Mouse (Mus musculus): Measurements from ENCODE around the gene Ift122. TPM values are rescaled to one million over a fixed set of nuclear protein-coding genes. Genes with fewer than 3 reads are reported as not detected.

The Ift122 gene
- 13.5 and 19.1 TPM in 2 replicates for polyA plus RNA-seq (2011; ENCODE audit: insufficient read length, low read depth, missing spikeins)

DNA sequence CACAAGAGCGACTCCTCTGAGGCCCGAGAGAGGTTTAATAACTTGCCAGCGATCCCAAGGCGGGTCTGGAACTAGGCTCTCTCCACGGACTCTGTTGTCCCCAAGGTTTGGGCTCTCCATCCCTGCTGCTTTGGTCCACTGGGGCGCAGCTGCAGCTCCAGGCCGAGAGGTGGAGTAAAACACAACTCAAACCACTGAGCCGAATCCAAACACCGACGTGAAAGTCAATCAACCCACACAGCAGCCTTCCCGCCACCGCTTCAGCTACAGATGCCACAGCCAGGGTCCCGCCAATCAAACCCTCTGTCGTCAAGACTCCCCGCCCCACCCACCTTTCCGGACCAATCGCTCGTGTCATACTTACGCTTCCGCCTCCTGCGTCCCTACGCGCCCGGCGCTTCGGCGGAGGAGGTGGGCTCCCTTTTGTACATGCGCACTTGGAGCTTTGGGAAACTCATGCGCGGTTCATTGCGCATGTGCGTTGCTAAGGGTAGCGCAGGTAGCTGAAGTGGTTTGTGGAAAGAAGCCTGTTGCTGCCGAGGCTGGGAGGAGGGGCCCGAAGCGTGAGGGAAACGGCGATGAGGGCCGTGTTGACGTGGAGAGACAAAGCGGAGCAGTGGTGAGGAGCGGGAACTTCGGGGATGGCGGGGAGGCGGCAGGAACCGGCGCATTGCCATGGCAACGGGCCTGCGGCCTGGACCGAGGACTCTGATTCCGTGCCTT, at the start of gene Ift122, which contains the start of gene Mbd4:
TSS of gene Ift122 (plus strand) at position 380 of the 723 bp plus-strand sequence.
TSS of gene Mbd4 (minus strand) at position 281 of the 723 bp plus-strand sequence.
- Histone ChIP-seq H3K4me1 (ENCODE audit: control insufficient read depth, insufficient read depth, low read length) (no peaks in the 10 kb centered on the region), H3K27ac (ENCODE audit: insufficient read depth, low read length) (peak within 1 kb of the TSS; percentile 50), H3K4me3 (ENCODE audit: insufficient read depth, low read length) (peak within 1 kb of the TSS; percentile 69)
- 0 out of 2 replicates have a peak, but pooled peaks have one; percentile 28 for TF ChIP-seq CTCF (IDR thresholded peaks at IDR 0.05; ENCODE audit: borderline replicate concordance, insufficient read depth, low read length)
- TF ChIP-seq POLR2A (IDR thresholded peaks at IDR 0.05; ENCODE audit: low read depth, low read length) = peak; percentile 57

DNA sequence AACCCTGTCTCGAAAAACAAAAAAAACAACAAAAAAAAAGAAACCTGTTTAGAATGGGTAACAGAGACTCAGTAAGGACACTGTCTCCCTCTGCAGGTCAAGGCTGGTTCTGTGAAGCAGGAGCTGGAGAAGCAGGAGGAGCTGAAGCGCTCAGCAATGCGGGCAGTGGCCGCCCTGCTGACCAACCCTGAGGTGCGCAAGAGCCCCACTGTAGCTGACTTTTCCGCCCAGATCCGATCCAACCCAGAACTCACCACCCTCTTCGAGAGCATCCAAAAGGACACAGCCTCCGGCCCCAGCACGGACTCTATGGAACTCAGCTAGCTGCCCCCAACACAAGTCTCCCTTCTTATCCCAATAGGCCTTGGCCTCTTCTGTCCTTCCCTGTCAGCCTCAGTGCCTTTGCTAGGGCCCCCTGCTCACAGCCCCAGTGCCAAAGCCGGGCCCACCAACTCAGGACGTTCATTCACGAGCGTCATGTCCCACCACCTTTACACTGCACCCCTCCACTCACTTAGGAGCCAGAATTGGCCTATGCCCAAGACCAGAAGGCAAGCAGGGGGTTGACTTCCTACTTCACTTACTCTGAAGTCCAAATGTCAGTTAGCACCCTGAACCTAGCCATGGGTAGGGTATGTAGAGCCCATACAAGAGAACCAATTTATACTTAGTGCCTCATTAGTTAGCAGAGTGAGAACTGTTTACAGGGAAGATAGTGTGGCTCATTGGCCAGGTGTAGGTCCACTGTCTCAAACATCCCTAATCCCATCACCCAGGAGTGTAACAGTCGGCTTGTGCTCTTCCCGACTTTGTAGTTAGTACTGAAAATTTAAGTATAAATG, 49.5 kb upstream of the Ift122 start:
- H3K27ac ChIP-seq (ENCODE audit: insufficient read depth, low read length) = no peak overlapping the region
- TF ChIP-seq CTCF (IDR thresholded peaks at IDR 0.05; ENCODE audit: borderline replicate concordance, insufficient read depth, low read length) = peak; percentile 75; the same call in 1 of the 2 replicates
- TF ChIP-seq POLR2A (IDR thresholded peaks at IDR 0.05; ENCODE audit: low read depth, low read length) = peak; percentile 34; the same call in 1 of the 2 replicates

DNA sequence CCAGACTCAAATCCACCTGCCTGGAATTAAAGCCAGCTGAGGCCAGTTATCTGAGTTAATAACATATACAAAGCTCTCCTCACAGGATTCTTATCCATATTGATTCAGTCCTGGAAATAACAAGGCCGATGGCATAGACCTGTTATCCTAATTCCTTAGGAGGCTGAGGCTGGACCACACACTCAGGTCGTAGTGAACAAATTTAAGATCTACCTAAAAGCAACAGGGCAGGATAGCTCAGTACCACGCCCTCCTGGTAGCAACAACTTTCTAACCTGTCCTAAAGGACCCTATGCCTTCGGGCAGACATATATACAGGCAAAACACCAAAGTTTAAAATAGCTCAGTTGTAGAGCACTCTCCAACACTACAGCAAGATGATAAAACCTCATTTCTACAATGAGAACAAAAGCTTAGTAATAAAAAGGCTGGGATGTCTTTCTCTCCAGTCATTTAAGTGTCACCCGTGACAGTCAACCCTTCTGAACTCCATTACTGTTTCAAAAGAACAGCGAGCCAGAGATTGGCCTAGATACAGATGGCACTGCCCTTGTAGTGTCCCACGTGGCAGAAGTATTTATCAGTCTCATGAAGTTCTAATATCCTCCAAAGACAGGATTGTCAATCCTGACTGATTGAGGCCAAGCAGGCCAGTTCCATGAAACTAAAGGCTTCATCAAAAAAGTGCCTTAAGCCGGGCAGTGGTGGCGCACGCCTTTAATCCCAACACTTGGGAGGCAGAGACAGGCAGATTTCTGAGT, 48.7 kb upstream of the Ift122 start:
- H3K4me3 ChIP-seq (ENCODE audit: insufficient read depth, low read length) = no peak overlapping the region
- no peak for TF ChIP-seq CTCF (IDR thresholded peaks at IDR 0.05; ENCODE audit: borderline replicate concordance, insufficient read depth, low read length)
- no peak for TF ChIP-seq POLR2A (IDR thresholded peaks at IDR 0.05; ENCODE audit: low read depth, low read length)
- 0 out of 2 replicates have a peak, but pooled peaks cover 3% of the 10 kb centered on the region for H3K4me1 ChIP-seq (ENCODE audit: control insufficient read depth, insufficient read depth, low read length)
- H3K27ac ChIP-seq (ENCODE audit: insufficient read depth, low read length) = no peak overlapping the region

More for the DNA sequence above, 49.5 kb upstream of the Ift122 start:
- Histone ChIP-seq H3K4me3 (ENCODE audit: insufficient read depth, low read length) (no peak overlapping the region), H3K4me1 (ENCODE audit: control insufficient read depth, insufficient read depth, low read length) (0 out of 2 replicates have a peak, but pooled peaks cover 3% of the 10 kb centered on the region)

DNA sequence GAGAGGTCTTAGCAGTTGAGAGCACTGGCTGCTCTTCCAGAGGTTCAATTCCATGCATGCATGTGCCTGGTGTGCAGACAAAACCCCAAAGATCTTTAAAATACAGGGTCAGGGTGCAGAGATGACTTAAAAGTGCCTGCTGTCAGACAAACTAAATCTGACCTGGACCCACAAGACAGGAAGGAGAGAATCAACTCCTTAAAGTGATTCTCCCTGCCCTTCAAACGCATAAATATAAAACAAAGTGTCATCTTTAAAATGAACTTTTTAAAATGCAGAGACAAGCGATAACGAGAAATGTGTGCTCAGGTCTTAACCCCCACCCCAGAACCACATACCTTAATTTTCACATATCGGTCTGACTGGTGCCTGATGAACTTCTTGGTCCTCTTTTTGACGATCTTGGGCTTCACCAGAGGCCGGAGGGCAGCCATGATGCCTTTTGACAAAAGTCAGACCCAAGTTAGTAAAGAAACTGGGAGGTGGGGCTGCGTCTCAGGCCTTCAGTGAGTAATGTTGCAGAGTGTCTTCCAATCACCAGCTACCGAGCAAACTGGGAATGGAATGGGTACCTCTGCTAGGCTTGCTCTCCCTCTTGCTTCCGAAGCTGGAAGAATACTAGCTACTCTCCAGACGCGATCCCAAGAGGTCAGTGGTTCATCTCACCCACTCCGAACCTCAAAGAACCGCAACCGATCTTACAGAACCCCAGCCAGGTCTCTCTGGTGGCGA, 45.6 kb upstream of the Ift122 start:
- no peak for TF ChIP-seq POLR2A (IDR thresholded peaks at IDR 0.05; ENCODE audit: low read depth, low read length)
- no peak for TF ChIP-seq CTCF (IDR thresholded peaks at IDR 0.05; ENCODE audit: borderline replicate concordance, insufficient read depth, low read length)
- peak overlapping the region; percentile 93 for H3K4me3 ChIP-seq (ENCODE audit: insufficient read depth, low read length)
- 0 out of 2 replicates have a peak, but pooled peaks cover 3% of the 10 kb centered on the region for H3K4me1 ChIP-seq (ENCODE audit: control insufficient read depth, insufficient read depth, low read length)
- H3K27ac ChIP-seq (ENCODE audit: insufficient read depth, low read length) = peak overlapping the region; percentile 62; the same call in 1 of the 2 replicates

DNA sequence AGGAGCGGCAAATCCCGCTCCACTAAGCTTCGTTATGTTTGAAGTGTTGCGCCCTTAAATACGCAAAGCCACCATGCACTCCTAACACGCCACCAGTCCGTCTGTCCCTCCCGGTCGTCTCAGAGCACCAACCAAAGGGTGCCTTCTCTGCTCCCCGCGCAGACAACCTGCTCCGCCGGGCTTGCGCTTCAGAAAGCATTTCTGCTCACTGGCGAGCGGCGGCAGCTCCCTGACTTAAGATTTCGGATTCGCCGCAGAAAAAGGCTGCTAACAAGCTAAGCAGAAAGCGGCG, 45.1 kb upstream of the Ift122 start:
- TF ChIP-seq POLR2A (IDR thresholded peaks at IDR 0.05; ENCODE audit: low read depth, low read length) = no peak; the same call in 1 of the 2 replicates
- no peak for TF ChIP-seq CTCF (IDR thresholded peaks at IDR 0.05; ENCODE audit: borderline replicate concordance, insufficient read depth, low read length)
- H3K27ac ChIP-seq (ENCODE audit: insufficient read depth, low read length) = peak overlapping the region; percentile 62
- H3K4me1 ChIP-seq (ENCODE audit: control insufficient read depth, insufficient read depth, low read length) = 0 out of 2 replicates have a peak, but pooled peaks cover 3% of the 10 kb centered on the region
- H3K4me3 ChIP-seq (ENCODE audit: insufficient read depth, low read length) = peak overlapping the region; percentile 93

DNA sequence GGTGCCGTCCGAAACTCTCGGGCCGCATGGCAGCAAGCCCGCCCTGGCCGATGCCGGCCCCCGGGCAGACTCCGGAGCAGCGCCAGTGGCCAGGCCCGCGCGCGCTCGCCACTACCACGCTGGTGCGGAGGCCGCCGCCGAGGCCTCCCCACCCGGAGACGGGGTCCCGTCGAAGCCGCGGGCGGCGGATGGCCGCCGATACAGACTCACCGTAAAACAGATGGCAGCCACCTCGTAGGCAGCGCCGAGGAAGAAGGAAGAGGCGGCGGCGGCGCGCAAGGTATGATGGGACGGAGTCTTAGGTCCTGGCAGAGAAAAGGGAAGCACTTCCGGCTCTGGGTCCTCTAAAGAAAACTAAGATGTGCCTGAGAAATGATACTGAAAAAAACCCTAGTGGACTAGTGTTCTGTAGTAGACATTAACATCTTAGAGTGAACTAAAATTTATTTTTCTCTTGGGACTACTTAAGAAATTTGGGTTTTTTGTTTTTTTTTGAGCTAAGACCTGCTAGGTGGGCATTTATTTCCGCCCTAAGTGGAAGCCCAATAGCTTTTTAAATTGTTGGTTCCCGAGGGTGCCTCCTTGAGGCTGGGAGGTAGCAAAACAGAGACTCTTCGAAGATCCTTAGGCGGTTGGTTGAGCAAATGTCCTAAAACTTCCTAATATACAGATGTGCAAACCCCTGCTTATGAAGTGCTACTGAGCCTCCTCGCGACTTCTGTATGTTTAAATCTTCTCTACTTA, 44.6 kb upstream of the Ift122 start, which contains the start of gene Rpl32:
TSS of gene Rpl32 (minus strand) at position 260 of the 744 bp plus-strand sequence.
- H3K4me1 ChIP-seq (ENCODE audit: control insufficient read depth, insufficient read depth, low read length) = 0 out of 2 replicates have a peak, but pooled peaks cover 3% of the 10 kb centered on the region
- peak within 1 kb of the TSS; percentile 62 for H3K27ac ChIP-seq (ENCODE audit: insufficient read depth, low read length)
- no peak for TF ChIP-seq CTCF (IDR thresholded peaks at IDR 0.05; ENCODE audit: borderline replicate concordance, insufficient read depth, low read length)
- peak; percentile 91 for TF ChIP-seq POLR2A (IDR thresholded peaks at IDR 0.05; ENCODE audit: low read depth, low read length)
- H3K4me3 ChIP-seq (ENCODE audit: insufficient read depth, low read length) = peak within 1 kb of the TSS; percentile 93

DNA sequence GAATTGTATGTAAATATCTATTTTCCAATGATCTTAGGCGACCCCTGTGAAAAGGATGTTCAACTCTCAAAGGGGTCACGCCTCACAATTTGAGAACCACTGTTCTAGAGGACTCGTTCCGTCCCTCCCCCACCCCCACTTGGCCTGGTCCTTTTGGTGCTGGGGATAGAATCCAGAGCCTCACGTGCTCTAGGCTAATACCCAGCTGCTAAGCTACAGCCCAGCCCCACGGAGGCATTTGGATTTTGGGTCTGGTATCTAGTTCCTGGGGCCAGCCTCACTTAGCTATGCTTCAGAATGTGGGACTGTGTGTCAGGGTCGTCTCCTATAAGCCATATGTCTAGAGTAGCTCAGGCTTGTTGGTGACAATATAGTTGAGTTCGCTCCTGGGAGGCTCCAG, 41.7 kb upstream of the Ift122 start:
- TF ChIP-seq CTCF (IDR thresholded peaks at IDR 0.05; ENCODE audit: borderline replicate concordance, insufficient read depth, low read length) (no peak), POLR2A (IDR thresholded peaks at IDR 0.05; ENCODE audit: low read depth, low read length) (no peak)
- Histone ChIP-seq H3K27ac (ENCODE audit: insufficient read depth, low read length) (no peak overlapping the region), H3K4me1 (ENCODE audit: control insufficient read depth, insufficient read depth, low read length) (no peaks in the 10 kb centered on the region), H3K4me3 (ENCODE audit: insufficient read depth, low read length) (no peak overlapping the region)

DNA sequence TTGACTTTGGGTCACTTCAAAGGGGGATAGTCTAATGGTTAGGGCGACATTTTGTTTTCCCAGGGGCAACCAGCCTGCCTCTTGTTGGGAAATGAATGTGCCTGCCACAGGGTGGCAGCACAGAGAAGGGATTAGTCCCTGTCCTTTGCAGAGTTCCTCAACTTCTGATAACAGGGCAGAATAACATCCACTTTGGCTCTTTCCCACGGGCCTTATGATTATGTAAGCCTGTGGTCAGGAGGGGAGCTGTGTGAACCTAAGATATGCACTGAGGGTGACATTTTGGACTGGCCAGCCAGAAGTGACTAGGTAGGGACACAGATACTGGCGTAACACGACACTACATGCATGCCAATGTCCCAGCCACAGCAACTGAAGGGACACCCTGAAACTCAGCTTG, 39.2 kb upstream of the Ift122 start:
- H3K4me1 ChIP-seq (ENCODE audit: control insufficient read depth, insufficient read depth, low read length) = no peaks in the 10 kb centered on the region
- H3K4me3 ChIP-seq (ENCODE audit: insufficient read depth, low read length) = no peak overlapping the region
- no peak for TF ChIP-seq POLR2A (IDR thresholded peaks at IDR 0.05; ENCODE audit: low read depth, low read length)
- 0 out of 2 replicates have a peak, but pooled peaks have one; percentile 13 for TF ChIP-seq CTCF (IDR thresholded peaks at IDR 0.05; ENCODE audit: borderline replicate concordance, insufficient read depth, low read length)

More for the DNA sequence above, 39.2 kb upstream of the Ift122 start:
- no peak overlapping the region for H3K27ac ChIP-seq (ENCODE audit: insufficient read depth, low read length)

Data from embryonic fibroblast, embryonic 13.5 days (primary cell).